8 mouse cellular contexts compared by ENCODE assay signal in genomic region chr2:122298096-122298499, GRCm38 (mm10). TPM values are rescaled to one million over a fixed set of nuclear protein-coding genes. Genes with fewer than 3 reads are reported as not detected.
DNase-seq lines count a peak whose midpoint lies in the region; ATAC-seq and TF ChIP-seq lines count a peak whose summit lies in the region.

Gene Duox2 (minus strand): TSS chr2:122298449.

- peak within 1 kb of the TSS; percentile 57 for H3K4me3 ChIP-seq in heart, embryonic 10.5 days
- H3K4me3 ChIP-seq in ES-Bruce4 (ENCODE audit: low read depth, low read length), result peak within 1 kb of the TSS; percentile 3; the same call in 1 of the 2 replicates
- peak within 1 kb of the TSS; percentile 45 for H3K4me3 ChIP-seq in hindbrain, embryonic 10.5 days
- peak within 1 kb of the TSS; percentile 28; the same call in 1 of the 2 replicates for H3K4me3 ChIP-seq in liver, postnatal 0 days (ENCODE audit: low read depth, low read length)

- H3K27me3 ChIP-seq in heart, embryonic 10.5 days (ENCODE audit: insufficient read depth, poor library complexity, severe bottlenecking), result peaks cover 100% of the 10 kb centered on the region
- H3K27me3 ChIP-seq in ES-Bruce4 (ENCODE audit: control insufficient read depth, insufficient read depth, low read length, poor library complexity, severe bottlenecking), result peaks cover 23% of the 10 kb centered on the region
- peaks cover 100% of the 10 kb centered on the region for H3K27me3 ChIP-seq in hindbrain, embryonic 10.5 days (ENCODE audit: insufficient read depth, poor library complexity, severe bottlenecking)
- peaks cover 81% of the 10 kb centered on the region for H3K27me3 ChIP-seq in liver, postnatal 0 days (ENCODE audit: insufficient read depth, low read length)

- no peak for DNase-seq in heart, embryonic 10.5 days (ENCODE audit: low spot score)
- no peak for DNase-seq in heart, adult 18-20 months
- DNase-seq in hindbrain, embryonic 10.5 days (ENCODE audit: low spot score), result peak; percentile 47
- DNase-seq in liver, postnatal 0 days, result no peak
- DNase-seq in layer of hippocampus, adult 9-11 months, result no peak
- DNase-seq in left cerebral cortex, adult 9 months (ENCODE audit: low spot score in 2 of 2), result no peak
- DNase-seq in right cerebral cortex, postnatal 10 days (ENCODE audit: low spot score in 2 of 2), result no peak

- no peak for TF ChIP-seq POLR2A in ES-Bruce4 (IDR thresholded peaks at IDR 0.05; ENCODE audit: insufficient read depth, low read length)

- H3K4me2 ChIP-seq in liver, postnatal 0 days (ENCODE audit: low read depth, low read length), result peak within 1 kb of the TSS; percentile 58

- no peaks in the 10 kb centered on the region for H3K9me3 ChIP-seq in heart, embryonic 10.5 days
- H3K9me3 ChIP-seq in ES-Bruce4 (replicated peaks; ENCODE audit: control insufficient read depth, insufficient read depth, low read length, poor library complexity, severe bottlenecking), result no peaks in the 10 kb centered on the region
- no peaks in the 10 kb centered on the region for H3K9me3 ChIP-seq in hindbrain, embryonic 10.5 days
- no peaks in the 10 kb centered on the region for H3K9me3 ChIP-seq in liver, postnatal 0 days (ENCODE audit: low read length)

- no peak for TF ChIP-seq CTCF in ES-Bruce4 (IDR thresholded peaks at IDR 0.05; ENCODE audit: low read depth, low read length)
- TF ChIP-seq CTCF in liver, postnatal 0 days (IDR thresholded peaks at IDR 0.05; ENCODE audit: low read depth), result no peak

- TF ChIP-seq EP300 in ES-Bruce4 (IDR thresholded peaks at IDR 0.05; ENCODE audit: insufficient read depth, low read depth, low read length), result no peak
- no peak for TF ChIP-seq EP300 in liver, postnatal 0 days (IDR thresholded peaks at IDR 0.05; ENCODE audit: low read depth)

- no peak for ATAC-seq in liver, postnatal 0 days

- 3% methylated on average over 13 of the region's 13 CpGs for WGBS in heart, embryonic 10.5 days
- 1% methylated on average over 13 of the region's 13 CpGs for WGBS in hindbrain, embryonic 10.5 days
- 8% methylated on average over 13 of the region's 13 CpGs for WGBS in liver, postnatal 0 days (ENCODE audit: insufficient replicate concordance)

- H3K4me1 ChIP-seq in heart, embryonic 10.5 days, result peaks cover 45% of the 10 kb centered on the region
- H3K4me1 ChIP-seq in ES-Bruce4 (ENCODE audit: control insufficient read depth, insufficient read depth, low read length), result no peaks in the 10 kb centered on the region
- H3K4me1 ChIP-seq in hindbrain, embryonic 10.5 days (replicated peaks), result peaks cover 45% of the 10 kb centered on the region
- H3K4me1 ChIP-seq in liver, postnatal 0 days (ENCODE audit: insufficient read depth), result peaks cover 9% of the 10 kb centered on the region

- H3K27ac ChIP-seq in heart, embryonic 10.5 days, result no peak within 1 kb of the TSS
- H3K27ac ChIP-seq in ES-Bruce4 (ENCODE audit: insufficient read depth, low read length), result no peak within 1 kb of the TSS
- no peak within 1 kb of the TSS for H3K27ac ChIP-seq in hindbrain, embryonic 10.5 days
- H3K27ac ChIP-seq in liver, postnatal 0 days (ENCODE audit: low read depth), result no peak within 1 kb of the TSS

- H3K9ac ChIP-seq in ES-Bruce4 (ENCODE audit: low read depth, poor library complexity, severe bottlenecking), result no peak within 1 kb of the TSS
- no peak within 1 kb of the TSS for H3K9ac ChIP-seq in liver, postnatal 0 days (replicated peaks)

- H3K36me3 ChIP-seq in heart, embryonic 10.5 days, result no peaks in the 10 kb centered on the region
- H3K36me3 ChIP-seq in ES-Bruce4 (ENCODE audit: control insufficient read depth, insufficient read depth, low read length, poor library complexity, severe bottlenecking), result no peaks in the 10 kb centered on the region
- H3K36me3 ChIP-seq in hindbrain, embryonic 10.5 days, result no peaks in the 10 kb centered on the region
- H3K36me3 ChIP-seq in liver, postnatal 0 days (replicated peaks; ENCODE audit: insufficient read depth, low read length), result no peaks in the 10 kb centered on the region

RNA-seq across cellular contexts. Expression of gene Duox2, which starts in this region (rescaled TPM):
- polyA plus RNA-seq in heart, embryonic 10.5 days (2016; fragmentation: Nextera tagmentation; extraction: Ambion mirVana), result not detected in 2 replicates
- under 1 TPM; 0.27 to 0.44 TPM for total RNA-seq in heart, adult 18-20 months (2021)
- not detected in 2 replicates for polyA plus RNA-seq in ES-Bruce4 (2011; ENCODE audit: insufficient read depth, insufficient read length, low read depth, missing spikeins)
- not detected in 2 replicates for polyA plus RNA-seq in hindbrain, embryonic 10.5 days (2016; fragmentation: Nextera tagmentation; extraction: Ambion mirVana)
- 0.02 TPM in 2 replicates for polyA plus RNA-seq in liver, postnatal 0 days (2015; fragmentation: Nextera tagmentation; extraction: Ambion mirVana)

Comparison
In these comparisons a context has a peak if more than half of its experiments do, and no peak if none do; other contexts are left out.
1. Peak in DNase-seq and H3K4me3 ChIP-seq in hindbrain, embryonic 10.5 days; RNA of the gene not detected or under 1 TPM.
2. H3K4me3 ChIP-seq: peak in every context shown above with its lines; median percentile 57 in heart, embryonic 10.5 days; 45 in hindbrain, embryonic 10.5 days; 28 in liver, postnatal 0 days; 3 in ES-Bruce4.